Comparison of ENCODE assay signal across 22 mouse cellular contexts in genomic region chr10:111242677-111243076, GRCm38 (mm10). TPM values are rescaled to one million over a fixed set of nuclear protein-coding genes. Genes with fewer than 3 reads are reported as not detected.
A peak's percentile ranks its signal among the peaks of the same experiment; 100 is the strongest.
DNase-seq lines count a peak whose midpoint lies in the region; ATAC-seq and TF ChIP-seq lines count a peak whose summit lies in the region.
"Had no signal": no experiment of that assay in that cellular context is flagged by ENCODE, and none has a peak within 500 bp of the region (broad histone marks: within the 10 kb centered on the region; RNA-seq: fewer than 3 reads in every experiment).

No protein-coding gene starts in this region.

- H3K27me3 ChIP-seq in midbrain, embryonic 14.5 days (ENCODE audit: control insufficient read depth, insufficient read depth, low read length): no peaks in the 10 kb centered on the region
- H3K27me3 ChIP-seq in midbrain, postnatal 0 days (ENCODE audit: insufficient read depth, low read length): no peaks in the 10 kb centered on the region
- H3K27me3 ChIP-seq in midbrain, embryonic 15.5 days (replicated peaks): no peaks in the 10 kb centered on the region
- H3K27me3 ChIP-seq: forebrain, embryonic 12.5 days; forebrain, embryonic 15.5 days; hindbrain, embryonic 12.5 days; hindbrain, embryonic 15.5 days had no signal

- DNase-seq in layer of hippocampus, adult 2 months (ENCODE audit: low spot score in 2 of 2): no peak
- DNase-seq in layer of hippocampus, adult 9-11 months: no peak
- peak; percentile 62 for DNase-seq in midbrain, embryonic 14.5 days
- DNase-seq in midbrain, postnatal 0 days (ENCODE audit: low spot score): no peak
- DNase-seq in left cerebral cortex, adult 18-20 months (ENCODE audit: low spot score in 2 of 2): no peak
- DNase-seq: adrenal gland, adult 2 months; adrenal gland, postnatal 14 days; cerebellum, adult 11-12 months; cerebellum, adult 8-10 months; cerebellum, postnatal 10 days; cerebellum, postnatal 36 days; embryo, embryonic 11 days; gastrocnemius, adult 2 months; gastrocnemius, postnatal 14 days had no signal

- H3K36me3 ChIP-seq in midbrain, embryonic 14.5 days (ENCODE audit: control insufficient read depth, insufficient read depth, low read length): no peaks in the 10 kb centered on the region
- H3K36me3 ChIP-seq in midbrain, postnatal 0 days (ENCODE audit: insufficient read depth, low read length): no peaks in the 10 kb centered on the region
- H3K36me3 ChIP-seq in midbrain, embryonic 15.5 days (replicated peaks): no peaks in the 10 kb centered on the region
- H3K36me3 ChIP-seq: forebrain, embryonic 12.5 days; forebrain, embryonic 15.5 days; hindbrain, embryonic 12.5 days; hindbrain, embryonic 15.5 days had no signal

- 65% methylated on average over 7 of the region's 7 CpGs for WGBS in midbrain, embryonic 14.5 days
- WGBS in midbrain, postnatal 0 days: 56% methylated on average over 7 of the region's 7 CpGs
- WGBS in midbrain, embryonic 15.5 days: 69% methylated on average over 7 of the region's 7 CpGs

- no peak overlapping the region for H3K4me3 ChIP-seq in layer of hippocampus, adult 2 months
- no peak overlapping the region for H3K4me3 ChIP-seq in midbrain, embryonic 14.5 days (replicated peaks; ENCODE audit: low read depth, low read length)
- H3K4me3 ChIP-seq in midbrain, postnatal 0 days (ENCODE audit: low read depth, low read length): no peak overlapping the region
- no peak overlapping the region for H3K4me3 ChIP-seq in midbrain, embryonic 15.5 days
- H3K4me3 ChIP-seq: erythroblast, embryonic 14.5 days; forebrain, embryonic 12.5 days; forebrain, embryonic 15.5 days; gastrocnemius, adult 2 months; hindbrain, embryonic 12.5 days; hindbrain, embryonic 15.5 days had no signal

- no peak for TF ChIP-seq CTCF in layer of hippocampus, adult 2 months (conservative IDR thresholded peaks at IDR 0.05)
- TF ChIP-seq CTCF in midbrain, postnatal 0 days (IDR thresholded peaks at IDR 0.05): no peak

- peaks cover 3% of the 10 kb centered on the region; the same call in 1 of the 2 replicates for H3K4me1 ChIP-seq in midbrain, embryonic 14.5 days (ENCODE audit: control insufficient read depth, insufficient read depth, low read length)
- no peaks in the 10 kb centered on the region for H3K4me1 ChIP-seq in midbrain, postnatal 0 days (ENCODE audit: insufficient read depth, low read length)
- H3K4me1 ChIP-seq in midbrain, embryonic 15.5 days: peaks cover 4% of the 10 kb centered on the region
- H3K4me1 ChIP-seq: hindbrain, embryonic 12.5 days had no signal

- H3K4me2 ChIP-seq in midbrain, embryonic 14.5 days (ENCODE audit: low read length): no peak overlapping the region
- no peak overlapping the region for H3K4me2 ChIP-seq in midbrain, postnatal 0 days (ENCODE audit: low read depth, low read length, poor library complexity, severe bottlenecking)
- no peak overlapping the region for H3K4me2 ChIP-seq in midbrain, embryonic 15.5 days
- H3K4me2 ChIP-seq: forebrain, embryonic 12.5 days; forebrain, embryonic 15.5 days; heart, embryonic 11.5 days; hindbrain, embryonic 12.5 days; hindbrain, embryonic 15.5 days had no signal

- no peak overlapping the region for H3K9ac ChIP-seq in midbrain, embryonic 14.5 days (replicated peaks; ENCODE audit: low read length)
- H3K9ac ChIP-seq in midbrain, postnatal 0 days (replicated peaks; ENCODE audit: low read length, poor library complexity, severe bottlenecking): no peak overlapping the region
- H3K9ac ChIP-seq in midbrain, embryonic 15.5 days: no peak overlapping the region
- H3K9ac ChIP-seq: forebrain, embryonic 12.5 days; forebrain, embryonic 15.5 days; hindbrain, embryonic 12.5 days; hindbrain, embryonic 15.5 days had no signal

- H3K9me3 ChIP-seq in midbrain, embryonic 14.5 days (ENCODE audit: control insufficient read depth, low read length): no peaks in the 10 kb centered on the region
- H3K9me3 ChIP-seq in midbrain, postnatal 0 days (ENCODE audit: low read length): no peaks in the 10 kb centered on the region
- no peaks in the 10 kb centered on the region for H3K9me3 ChIP-seq in midbrain, embryonic 15.5 days
- H3K9me3 ChIP-seq: forebrain, embryonic 12.5 days; forebrain, embryonic 15.5 days; hindbrain, embryonic 12.5 days; hindbrain, embryonic 15.5 days had no signal

- ATAC-seq in midbrain, embryonic 14.5 days (ENCODE audit: low FRiP score, low TSS enrichment): no peak
- no peak for ATAC-seq in midbrain, postnatal 0 days (ENCODE audit: low FRiP score)
- ATAC-seq in midbrain, embryonic 15.5 days (replicated peaks): no peak; the same call in 1 of the 2 replicates
- ATAC-seq: CD4-positive, CD25-positive, alpha-beta regulatory T cell, adult 4 months; forebrain, embryonic 15.5 days had no signal

- H3K27ac ChIP-seq in layer of hippocampus, adult 2 months: 0 out of 2 replicates have a peak overlapping the region, but pooled peaks have one; percentile 10
- H3K27ac ChIP-seq in midbrain, embryonic 14.5 days (replicated peaks; ENCODE audit: low read depth, low read length): 0 out of 2 replicates have a peak overlapping the region, but pooled peaks have one; percentile 20
- H3K27ac ChIP-seq in midbrain, postnatal 0 days (ENCODE audit: low read depth, low read length): no peak overlapping the region
- H3K27ac ChIP-seq in midbrain, embryonic 15.5 days: 0 out of 2 replicates have a peak overlapping the region, but pooled peaks have one; percentile 34
- H3K27ac ChIP-seq: forebrain, embryonic 12.5 days; forebrain, embryonic 15.5 days; gastrocnemius, adult 2 months; hindbrain, embryonic 12.5 days; hindbrain, embryonic 15.5 days had no signal

RNA-seq across cellular contexts. Expression of gene Bbs10, which starts 55.8 kb away (rescaled TPM):
- 1 to 10 TPM; 5.5 TPM for total RNA-seq in layer of hippocampus, adult 2 months (2021)
- polyA plus RNA-seq in midbrain, embryonic 14.5 days (2014; fragmentation: Nextera tagmentation; extraction: Ambion mirVana): 5.8 and 6.6 TPM in 2 replicates
- total RNA-seq in midbrain, postnatal 0 days (2014; rRNA removed): 3.8 and 6.0 TPM in 2 replicates
- polyA plus RNA-seq in midbrain, postnatal 0 days (2015; fragmentation: Nextera tagmentation; extraction: Ambion mirVana): 1.5 and 2.7 TPM in 2 replicates
- polyA plus RNA-seq in midbrain, embryonic 15.5 days (2015; fragmentation: Nextera tagmentation; extraction: Ambion mirVana): 5.9 TPM in 2 replicates
- total RNA-seq in left cerebral cortex, adult 18-20 months (2021): 1 to 10 TPM; 4.4 to 6.4 TPM
- polyA plus RNA-seq: erythroblast, embryonic 14.5 days had no signal
